Mouse (Mus musculus) myocyte (in vitro differentiated cells): Measurements from ENCODE around the gene Rdx. TPM values are rescaled to one million over a fixed set of nuclear protein-coding genes. Genes with fewer than 3 reads are reported as not detected.

Experiments
- H3K27me3 ChIP-seq: one replicate; pipeline ENCODE4 v1.6.1; 2011; ENCODE audit not compliant: control insufficient read depth, insufficient read depth, insufficient read length
- H3K36me3 ChIP-seq: one replicate; pipeline ENCODE4 v1.6.1; 2011; ENCODE audit not compliant: control insufficient read depth, insufficient read depth
- H3K4me2 ChIP-seq: one replicate; pipeline ENCODE4 v1.6.1; 2011; ENCODE audit warnings: low read depth, control low read depth
- H3K4me3 ChIP-seq: one replicate; pipeline ENCODE4 v1.5.1; 2011; ENCODE audit warnings: mild to moderate bottlenecking, control low read depth, moderate library complexity
- H3K79me2 ChIP-seq: one replicate; pipeline ENCODE4 v1.6.1; 2011; ENCODE audit not compliant: control insufficient read depth, insufficient read depth
- H3ac ChIP-seq: one replicate; pipeline ENCODE4 v1.6.1; 2011; ENCODE audit not compliant: control insufficient read depth, insufficient read length
- CEBPB ChIP-seq: IDR thresholded peaks from 2 replicates; pipeline ENCODE4 v1.6.1; 2011; ENCODE audit warnings: mild to moderate bottlenecking, moderate library complexity; ENCODE audit not compliant: poor library complexity, insufficient read depth, severe bottlenecking
- E2F4 ChIP-seq: IDR thresholded peaks from one replicate; pipeline ENCODE4 v1.6.1; 2011; ENCODE audit warnings: mild to moderate bottlenecking, control low read depth, moderate library complexity; ENCODE audit not compliant: insufficient read depth
- MAX ChIP-seq: IDR thresholded peaks from one replicate; pipeline ENCODE4 v1.6.1; 2011; ENCODE audit warnings: low read depth, mild to moderate bottlenecking, control low read depth
- MYOD1 ChIP-seq, 3 experiments: IDR thresholded peaks; one replicate each; pipeline ENCODE4 v1.6.1; 2011; ENCODE audit warnings: control low read depth in 2 of 3, low read depth in 2 of 3, mild to moderate bottlenecking in 2 of 3, moderate library complexity in 1 of 3; ENCODE audit not compliant: insufficient read length in 2 of 3, control insufficient read depth in 1 of 3
- MYOG ChIP-seq, 3 experiments: IDR thresholded peaks; one replicate each; pipeline ENCODE4 v1.6.1; 2011; ENCODE audit warnings: control low read depth in 2 of 3, low read depth in 2 of 3, mild to moderate bottlenecking in 2 of 3; ENCODE audit not compliant: insufficient read length in 2 of 3, control insufficient read depth in 1 of 3, insufficient read depth in 1 of 3
- POLR2A ChIP-seq: IDR thresholded peaks from one replicate; pipeline ENCODE4 v1.6.1; 2011; ENCODE audit warnings: low read depth, mild to moderate bottlenecking, control low read depth, moderate library complexity; ENCODE audit not compliant: insufficient read length
- POLR2AphosphoS2 ChIP-seq: IDR thresholded peaks from one replicate; pipeline ENCODE4 v1.6.1; 2011; ENCODE audit warnings: low read depth, control low read depth; ENCODE audit not compliant: insufficient read length
- REST ChIP-seq: IDR thresholded peaks from one replicate; pipeline ENCODE4 v1.6.1; 2011; ENCODE audit warnings: mild to moderate bottlenecking, control low read depth, moderate library complexity; ENCODE audit not compliant: insufficient read depth, insufficient read length
- SRF ChIP-seq: IDR thresholded peaks from one replicate; pipeline ENCODE4 v1.6.1; 2011; ENCODE audit warnings: low read depth; ENCODE audit not compliant: control insufficient read depth, insufficient read length
- TCF12 ChIP-seq: IDR thresholded peaks from one replicate; pipeline ENCODE4 v1.6.1; 2011; ENCODE audit warnings: mild to moderate bottlenecking, control low read depth; ENCODE audit not compliant: poor library complexity, insufficient read depth, severe bottlenecking
- TCF3 ChIP-seq: IDR thresholded peaks from one replicate; pipeline ENCODE4 v1.6.1; 2011; ENCODE audit warnings: low read depth, control low read depth; ENCODE audit not compliant: insufficient read length
- USF1 ChIP-seq: IDR thresholded peaks from one replicate; pipeline ENCODE4 v1.6.1; 2011; ENCODE audit warnings: low read depth, mild to moderate bottlenecking, control low read depth, moderate library complexity
- polyA plus RNA-seq: library from polyadenylated mRNA; unstranded; fragments of >200 nt; fragmentation: generic; extraction: Trizol; gene quantifications from one replicate; pipeline ENCODE4 v1.2.1, GENCODE M21; 2012; ENCODE audit warnings: missing spikeins

Gene Rdx
- polyA plus RNA-seq, 1 experiment: 28.7 TPM

DNA sequence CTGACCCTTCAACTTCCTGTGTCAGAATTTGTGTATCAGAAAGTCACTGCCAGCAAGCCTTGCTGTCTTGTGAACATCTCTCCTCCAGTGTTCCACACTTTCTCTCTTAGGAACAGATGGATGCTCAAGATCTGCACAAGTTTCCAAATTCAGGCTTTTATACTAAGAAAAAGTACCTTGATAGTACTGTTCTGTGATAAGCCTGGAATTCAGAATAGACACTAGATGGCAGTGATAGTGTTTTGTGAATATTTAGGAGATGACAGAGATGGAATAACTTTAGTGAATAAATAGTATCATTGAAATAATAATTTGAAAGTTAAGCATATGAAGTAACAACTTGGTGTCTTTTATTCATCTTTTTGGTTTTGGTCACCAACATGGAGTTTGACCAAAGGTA, 25.2 kb downstream of the Rdx start:
- H3K36me3 ChIP-seq: peaks cover 47% of the 10 kb centered on the region
- no peak overlapping the region for H3K4me3 ChIP-seq
- TF ChIP-seq SRF (no peak), E2F4 (no peak), MYOG (IDR thresholded peaks at IDR 0.05; ENCODE audit: control insufficient read depth in 1 of 3, insufficient read depth in 1 of 3, insufficient read length in 2 of 3, low read depth in 2 of 3) (no peak), REST (no peak), CEBPB (no peak), POLR2AphosphoS2 (no peak), POLR2A (no peak)
- no peaks in the 10 kb centered on the region for H3K79me2 ChIP-seq
- H3ac ChIP-seq: no peak overlapping the region
- no peaks in the 10 kb centered on the region for H3K27me3 ChIP-seq
- H3K4me2 ChIP-seq: no peak overlapping the region

DNA sequence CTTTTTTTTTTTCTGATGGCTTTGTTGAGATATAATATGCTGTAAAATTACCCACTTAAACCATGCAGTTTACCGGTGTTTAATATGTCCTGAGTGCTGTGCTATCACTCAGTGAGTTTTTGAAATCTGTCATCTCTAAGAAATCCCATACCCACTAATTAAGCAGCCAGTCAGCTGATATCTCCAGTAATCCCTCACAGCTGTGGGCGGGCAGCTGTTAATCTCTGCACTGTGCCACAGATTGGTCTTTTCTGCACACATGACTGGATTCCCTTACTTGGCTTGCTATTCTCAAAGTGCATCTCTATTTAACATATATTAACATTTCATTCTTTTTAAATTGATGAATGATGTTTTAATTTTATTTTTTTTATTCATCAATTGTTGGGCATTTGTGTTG, 29.1 kb downstream of the Rdx start:
- peak in 1 of 3 experiments; percentile 12 for TF ChIP-seq MYOG (IDR thresholded peaks at IDR 0.05; ENCODE audit: control insufficient read depth in 1 of 3, insufficient read depth in 1 of 3, insufficient read length in 2 of 3, low read depth in 2 of 3)
- TF ChIP-seq MYOD1 (IDR thresholded peaks at IDR 0.05; ENCODE audit: control insufficient read depth in 1 of 3, insufficient read length in 2 of 3, low read depth in 2 of 3): peak in 1 of 3 experiments; percentile 14
- TF ChIP-seq CEBPB: no peak
- Histone ChIP-seq H3K36me3 (peaks cover 41% of the 10 kb centered on the region), H3K79me2 (no peaks in the 10 kb centered on the region), H3K27me3 (no peaks in the 10 kb centered on the region), H3K4me2 (no peak overlapping the region), H3ac (no peak overlapping the region), H3K4me3 (no peak overlapping the region)

- Histone ChIP-seq H3K4me2 (no peak overlapping the region), H3K4me3 (no peak overlapping the region), H3K36me3 (peaks cover 40% of the 10 kb centered on the region), H3ac (no peak overlapping the region), H3K27me3 (no peaks in the 10 kb centered on the region), H3K79me2 (no peaks in the 10 kb centered on the region)
- TF ChIP-seq MAX: no peak
- TF ChIP-seq SRF: no peak
- TF ChIP-seq MYOD1 (IDR thresholded peaks at IDR 0.05; ENCODE audit: control insufficient read depth in 1 of 3, insufficient read length in 2 of 3, low read depth in 2 of 3): no peak
- no peak for TF ChIP-seq TCF12
- TF ChIP-seq REST: no peak
- no peak for TF ChIP-seq POLR2AphosphoS2
- TF ChIP-seq CEBPB: no peak
- TF ChIP-seq E2F4: no peak
- no peak for TF ChIP-seq POLR2A
- no peak for TF ChIP-seq TCF3
- no peak for TF ChIP-seq USF1
- no peak for TF ChIP-seq MYOG (IDR thresholded peaks at IDR 0.05; ENCODE audit: control insufficient read depth in 1 of 3, insufficient read depth in 1 of 3, insufficient read length in 2 of 3, low read depth in 2 of 3)
Measured at GRCm38 (mm10) chr9:52077692-52078091, 30.7 kb downstream of the Rdx start.

DNA sequence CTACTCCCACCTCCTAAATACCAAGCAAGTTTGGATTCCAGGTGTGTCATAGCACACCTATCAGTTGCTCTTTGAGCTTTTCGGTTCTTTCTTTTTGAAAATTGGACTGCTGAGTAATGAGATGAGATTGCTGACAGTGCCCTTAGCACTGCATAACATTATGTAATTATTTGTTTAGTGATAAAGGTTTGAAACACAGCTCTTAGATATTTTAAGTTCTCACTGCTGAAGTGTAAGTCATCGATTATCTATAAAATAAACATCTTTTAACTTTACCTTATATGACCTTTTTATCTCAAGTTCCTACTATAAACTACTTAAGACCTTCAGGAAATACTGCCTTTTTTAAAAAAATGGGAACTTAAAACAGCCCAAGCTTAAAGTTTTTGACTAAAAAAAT, 35.0 kb downstream of the Rdx start:
- H3K36me3 ChIP-seq: peaks cover 38% of the 10 kb centered on the region
- no peaks in the 10 kb centered on the region for H3K79me2 ChIP-seq
- no peak overlapping the region for H3K4me2 ChIP-seq
- TF ChIP-seq REST (no peak), USF1 (no peak), CEBPB (no peak), MYOD1 (IDR thresholded peaks at IDR 0.05; ENCODE audit: control insufficient read depth in 1 of 3, insufficient read length in 2 of 3, low read depth in 2 of 3) (no peak), SRF (no peak), E2F4 (no peak), POLR2AphosphoS2 (no peak)
- H3K4me3 ChIP-seq: no peak overlapping the region
- no peak overlapping the region for H3ac ChIP-seq
- no peaks in the 10 kb centered on the region for H3K27me3 ChIP-seq

DNA sequence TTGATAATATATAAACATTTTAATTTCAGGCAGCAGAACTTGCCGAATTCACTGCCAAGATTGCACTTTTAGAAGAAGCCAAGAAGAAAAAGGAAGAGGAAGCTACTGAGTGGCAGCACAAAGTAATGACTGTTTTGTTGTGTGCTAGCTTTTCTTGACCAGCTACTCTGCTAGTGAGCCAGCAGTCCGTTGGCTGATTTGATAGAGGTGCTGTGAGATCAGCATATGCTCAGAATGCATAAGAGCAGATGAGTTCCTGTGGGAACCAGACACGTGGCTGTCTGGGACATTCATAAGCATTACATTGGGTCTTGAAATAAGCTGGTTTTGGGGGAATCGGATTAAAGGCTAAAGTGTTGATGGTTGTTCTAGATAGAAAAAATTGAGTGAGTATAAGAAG, 35.4 kb downstream of the Rdx start:
- TF ChIP-seq POLR2A (no peak), USF1 (no peak), MYOD1 (IDR thresholded peaks at IDR 0.05; ENCODE audit: control insufficient read depth in 1 of 3, insufficient read length in 2 of 3, low read depth in 2 of 3) (no peak), CEBPB (no peak), TCF12 (no peak), TCF3 (no peak), REST (no peak), SRF (no peak), MYOG (IDR thresholded peaks at IDR 0.05; ENCODE audit: control insufficient read depth in 1 of 3, insufficient read depth in 1 of 3, insufficient read length in 2 of 3, low read depth in 2 of 3) (no peak), E2F4 (no peak), MAX (no peak), POLR2AphosphoS2 (no peak)
- H3K27me3 ChIP-seq: no peaks in the 10 kb centered on the region
- no peak overlapping the region for H3K4me2 ChIP-seq
- H3K4me3 ChIP-seq: no peak overlapping the region
- no peaks in the 10 kb centered on the region for H3K79me2 ChIP-seq
- H3K36me3 ChIP-seq: peaks cover 41% of the 10 kb centered on the region
- no peak overlapping the region for H3ac ChIP-seq
